19 mouse cellular contexts compared by ENCODE assay signal in genomic region chr10:127736916-127737315, GRCm38 (mm10). TPM values are rescaled to one million over a fixed set of nuclear protein-coding genes. Genes with fewer than 3 reads are reported as not detected.
DNase-seq lines count a peak whose midpoint lies in the region; ATAC-seq and TF ChIP-seq lines count a peak whose summit lies in the region.
"Had no signal": no experiment of that assay in that cellular context is flagged by ENCODE, and none has a peak within 500 bp of the region (broad histone marks: within the 10 kb centered on the region; RNA-seq: fewer than 3 reads in every experiment).

No protein-coding gene starts in this region.

- no peak overlapping the region for H3K4me3 ChIP-seq in intestine, embryonic 16.5 days (ENCODE audit: low read length)
- no peak overlapping the region for H3K4me3 ChIP-seq in intestine, embryonic 15.5 days (replicated peaks)
- no peak overlapping the region for H3K4me3 ChIP-seq in liver, embryonic 14.5 days (ENCODE audit: insufficient read depth in 1 of 2, low read depth in 2 of 2, low read length in 2 of 2)
- H3K4me3 ChIP-seq in forebrain, embryonic 11.5 days (ENCODE audit: low read depth, low read length): no peak overlapping the region
- H3K4me3 ChIP-seq: forebrain, embryonic 12.5 days; heart, adult 2 months; limb, embryonic 10.5 days had no signal

- no peak for TF ChIP-seq EP300 in liver, embryonic 14.5 days (IDR thresholded peaks at IDR 0.05; ENCODE audit: low read depth)

- H3K4me1 ChIP-seq in intestine, embryonic 16.5 days (ENCODE audit: control insufficient read depth, insufficient read depth, low read length): peaks cover 16% of the 10 kb centered on the region
- 0 out of 2 replicates have a peak, but pooled peaks cover 5% of the 10 kb centered on the region for H3K4me1 ChIP-seq in intestine, embryonic 15.5 days (replicated peaks)
- peaks cover 40 to 48% of the 10 kb centered on the region in 2 experiments for H3K4me1 ChIP-seq in liver, embryonic 14.5 days (replicated peaks; ENCODE audit: control insufficient read depth in 2 of 2, insufficient read depth in 2 of 2, low read length in 1 of 2)
- no peaks in the 10 kb centered on the region for H3K4me1 ChIP-seq in forebrain, embryonic 11.5 days (replicated peaks; ENCODE audit: control insufficient read depth, insufficient read depth, low read length)

- H3K27ac ChIP-seq in intestine, embryonic 16.5 days (ENCODE audit: low read length): 0 out of 2 replicates have a peak overlapping the region, but pooled peaks have one; percentile 7
- no peak overlapping the region for H3K27ac ChIP-seq in intestine, embryonic 15.5 days
- H3K27ac ChIP-seq in liver, embryonic 14.5 days: peak overlapping the region; percentile 26
- H3K27ac ChIP-seq in forebrain, embryonic 11.5 days (ENCODE audit: low read depth, low read length): no peak overlapping the region
- H3K27ac ChIP-seq: forebrain, embryonic 12.5 days; heart, adult 2 months; limb, embryonic 10.5 days had no signal

- H3K27me3 ChIP-seq in intestine, embryonic 16.5 days (replicated peaks; ENCODE audit: control insufficient read depth, insufficient read depth, low read length): no peaks in the 10 kb centered on the region
- H3K27me3 ChIP-seq in intestine, embryonic 15.5 days (replicated peaks): no peaks in the 10 kb centered on the region
- no peaks in the 10 kb centered on the region for H3K27me3 ChIP-seq in liver, embryonic 14.5 days (ENCODE audit: control insufficient read depth, insufficient read depth, low read length)
- H3K27me3 ChIP-seq in forebrain, embryonic 11.5 days (ENCODE audit: control insufficient read depth, insufficient read depth, low read length): peaks cover 2% of the 10 kb centered on the region; the same call in 1 of the 2 replicates

- peak; percentile 88 for DNase-seq in MEL-GATA-1-ER (ENCODE audit: extremely low read depth, low read depth)
- no peak for DNase-seq in liver, embryonic 14.5 days (ENCODE audit: low read depth in 3 of 3, low spot score in 3 of 3)
- peak; percentile 12 for DNase-seq in naive thymus-derived CD4-positive, alpha-beta T cell, adult 2 months (ENCODE audit: low read depth)
- no peak for DNase-seq in layer of hippocampus, adult 9-10 months (ENCODE audit: low spot score)
- no peak for DNase-seq in forebrain, embryonic 11.5 days (ENCODE audit: low spot score)
- no peak for DNase-seq in kidney, adult 11 months
- DNase-seq: adrenal gland, postnatal 14 days; heart, adult 2 months; heart, postnatal 36 days; kidney, postnatal 36 days; layer of hippocampus, postnatal 36 days; thymus, postnatal 14 days had no signal

- H3K4me2 ChIP-seq in intestine, embryonic 16.5 days (ENCODE audit: low read depth, low read length): no peak overlapping the region
- no peak overlapping the region for H3K4me2 ChIP-seq in intestine, embryonic 15.5 days (replicated peaks)
- no peak overlapping the region for H3K4me2 ChIP-seq in liver, embryonic 14.5 days (ENCODE audit: low read depth)
- no peak overlapping the region for H3K4me2 ChIP-seq in forebrain, embryonic 11.5 days (ENCODE audit: low read depth, low read length, severe bottlenecking)
- H3K4me2 ChIP-seq: forebrain, embryonic 12.5 days had no signal

- H3K9ac ChIP-seq in intestine, embryonic 16.5 days (ENCODE audit: low read depth, low read length): no peak overlapping the region
- no peak overlapping the region for H3K9ac ChIP-seq in intestine, embryonic 15.5 days
- 0 out of 2 replicates have a peak overlapping the region, but pooled peaks have one; percentile 25 for H3K9ac ChIP-seq in liver, embryonic 14.5 days (replicated peaks)
- no peak overlapping the region for H3K9ac ChIP-seq in forebrain, embryonic 11.5 days (ENCODE audit: low read length)
- H3K9ac ChIP-seq: forebrain, embryonic 12.5 days had no signal

- ATAC-seq in intestine, embryonic 16.5 days: no peak
- ATAC-seq in intestine, embryonic 15.5 days: no peak
- no peak for ATAC-seq in liver, embryonic 14.5 days (ENCODE audit: insufficient read depth)
- no peak for ATAC-seq in forebrain, embryonic 11.5 days (replicated peaks; ENCODE audit: low FRiP score)
- ATAC-seq: inflammation-experienced regulatory T-cells, adult 6 months had no signal

- H3K36me3 ChIP-seq in intestine, embryonic 16.5 days (ENCODE audit: control insufficient read depth, insufficient read depth, low read length): peaks cover 6% of the 10 kb centered on the region
- H3K36me3 ChIP-seq in intestine, embryonic 15.5 days: peaks cover 6% of the 10 kb centered on the region
- H3K36me3 ChIP-seq in liver, embryonic 14.5 days (replicated peaks; ENCODE audit: control insufficient read depth, insufficient read depth, low read depth): peaks cover 4% of the 10 kb centered on the region
- peaks cover 2% of the 10 kb centered on the region; the same call in 1 of the 2 replicates for H3K36me3 ChIP-seq in forebrain, embryonic 11.5 days (ENCODE audit: control insufficient read depth, insufficient read depth, low read length)

- WGBS in intestine, embryonic 16.5 days: 72% methylated on average over 4 of the region's 4 CpGs
- 70% methylated on average over 4 of the region's 4 CpGs for WGBS in intestine, embryonic 15.5 days
- 33% methylated on average over 4 of the region's 4 CpGs for WGBS in liver, embryonic 14.5 days (ENCODE audit: insufficient replicate concordance)
- 82% methylated on average over 4 of the region's 4 CpGs for WGBS in forebrain, embryonic 11.5 days

- no peak for TF ChIP-seq CTCF in liver, embryonic 14.5 days (IDR thresholded peaks at IDR 0.05; ENCODE audit: low read depth)

- H3K9me3 ChIP-seq in intestine, embryonic 16.5 days (ENCODE audit: control insufficient read depth, low read length): no peaks in the 10 kb centered on the region
- no peaks in the 10 kb centered on the region for H3K9me3 ChIP-seq in intestine, embryonic 15.5 days
- no peaks in the 10 kb centered on the region for H3K9me3 ChIP-seq in liver, embryonic 14.5 days (ENCODE audit: control insufficient read depth, low read length)
- no peaks in the 10 kb centered on the region for H3K9me3 ChIP-seq in forebrain, embryonic 11.5 days (ENCODE audit: control insufficient read depth, low read length)
- H3K9me3 ChIP-seq: forebrain, embryonic 12.5 days; limb, embryonic 10.5 days had no signal

RNA-seq across cellular contexts. Expression of gene Zbtb39, which starts 2.4 kb away (rescaled TPM):
- polyA plus RNA-seq in intestine, embryonic 16.5 days (2015; fragmentation: Nextera tagmentation; extraction: Ambion mirVana): 1.6 TPM in 2 replicates
- polyA plus RNA-seq in intestine, embryonic 15.5 days (2015; fragmentation: Nextera tagmentation; extraction: Ambion mirVana): 2.6 and 2.7 TPM in 2 replicates
- 1.9 and 2.1 TPM in 2 replicates for polyA plus RNA-seq in liver, embryonic 14.5 days (2012; rRNA removed)
- polyA plus RNA-seq in liver, embryonic 14.5 days (2014; fragmentation: Nextera tagmentation; extraction: Ambion mirVana): 0.72 and 0.83 TPM in 2 replicates
- 7.3 and 7.6 TPM in 2 replicates for polyA plus RNA-seq in forebrain, embryonic 11.5 days (2014; fragmentation: Nextera tagmentation; extraction: Ambion mirVana)

RNA-seq across cellular contexts. Expression of gene Tac2, which starts 12.6 kb away (rescaled TPM):
- polyA plus RNA-seq in intestine, embryonic 16.5 days (2015; fragmentation: Nextera tagmentation; extraction: Ambion mirVana): 1.3 and 2.2 TPM in 2 replicates
- 2.3 and 4.1 TPM in 2 replicates for polyA plus RNA-seq in intestine, embryonic 15.5 days (2015; fragmentation: Nextera tagmentation; extraction: Ambion mirVana)
- 20.7 and 27.9 TPM in 2 replicates for polyA plus RNA-seq in liver, embryonic 14.5 days (2012; rRNA removed)
- 26.8 and 31.3 TPM in 2 replicates for polyA plus RNA-seq in liver, embryonic 14.5 days (2014; fragmentation: Nextera tagmentation; extraction: Ambion mirVana)
- not detected in 2 replicates for polyA plus RNA-seq in forebrain, embryonic 11.5 days (2014; fragmentation: Nextera tagmentation; extraction: Ambion mirVana)
- polyA plus RNA-seq: embryonic facial prominence, embryonic 14.5 days; forebrain, embryonic 12.5 days; heart, adult 2 months; inflammation-experienced regulatory T-cells, adult 6 months had no signal

RNA-seq across cellular contexts. Expression of gene Gpr182, which starts 14.6 kb away (rescaled TPM):
- polyA plus RNA-seq in intestine, embryonic 16.5 days (2015; fragmentation: Nextera tagmentation; extraction: Ambion mirVana): 2.1 and 2.2 TPM in 2 replicates
- 1.8 and 2.0 TPM in 2 replicates for polyA plus RNA-seq in intestine, embryonic 15.5 days (2015; fragmentation: Nextera tagmentation; extraction: Ambion mirVana)
- 9.1 and 11.5 TPM in 2 replicates for polyA plus RNA-seq in liver, embryonic 14.5 days (2012; rRNA removed)
- 3.7 and 4.3 TPM in 2 replicates for polyA plus RNA-seq in liver, embryonic 14.5 days (2014; fragmentation: Nextera tagmentation; extraction: Ambion mirVana)
- polyA plus RNA-seq in forebrain, embryonic 11.5 days (2014; fragmentation: Nextera tagmentation; extraction: Ambion mirVana): 0.43 and 0.45 TPM in 2 replicates

RNA-seq across cellular contexts. Expression of gene Rdh1, which starts 22.6 kb away (rescaled TPM):
- polyA plus RNA-seq in intestine, embryonic 16.5 days (2015; fragmentation: Nextera tagmentation; extraction: Ambion mirVana): 0.05 TPM in 2 replicates
- 0.04 TPM in 1 of 2 replicates, not detected in the other for polyA plus RNA-seq in intestine, embryonic 15.5 days (2015; fragmentation: Nextera tagmentation; extraction: Ambion mirVana)
- polyA plus RNA-seq in liver, embryonic 14.5 days (2012; rRNA removed): 0.15 and 0.18 TPM in 2 replicates
- polyA plus RNA-seq in liver, embryonic 14.5 days (2014; fragmentation: Nextera tagmentation; extraction: Ambion mirVana): 0.09 and 0.17 TPM in 2 replicates
- not detected in 2 replicates for polyA plus RNA-seq in forebrain, embryonic 11.5 days (2014; fragmentation: Nextera tagmentation; extraction: Ambion mirVana)
- polyA plus RNA-seq: forebrain, embryonic 12.5 days; limb, embryonic 10.5 days; stomach, embryonic 14.5 days had no signal

RNA-seq across cellular contexts. Expression of gene Rdh16f1, which starts 22.7 kb away (rescaled TPM):
- polyA plus RNA-seq in intestine, embryonic 16.5 days (2015; fragmentation: Nextera tagmentation; extraction: Ambion mirVana): 0.17 TPM in 1 of 2 replicates, not detected in the other
- polyA plus RNA-seq in intestine, embryonic 15.5 days (2015; fragmentation: Nextera tagmentation; extraction: Ambion mirVana): 0.19 TPM in 1 of 2 replicates, not detected in the other
- polyA plus RNA-seq in liver, embryonic 14.5 days (2012; rRNA removed): 0.03 and 0.06 TPM in 2 replicates
- polyA plus RNA-seq in liver, embryonic 14.5 days (2014; fragmentation: Nextera tagmentation; extraction: Ambion mirVana): 0.11 TPM in 1 of 2 replicates, not detected in the other
- not detected in 2 replicates for polyA plus RNA-seq in forebrain, embryonic 11.5 days (2014; fragmentation: Nextera tagmentation; extraction: Ambion mirVana)
- polyA plus RNA-seq: embryonic facial prominence, embryonic 14.5 days; forebrain, embryonic 12.5 days; heart, adult 2 months; limb, embryonic 10.5 days; stomach, embryonic 14.5 days had no signal

Comparison
In these comparisons a context has a peak if more than half of its experiments do, and no peak if none do; other contexts are left out.
1. H3K27ac ChIP-seq: peak in intestine, embryonic 16.5 days (single experiment) and liver, embryonic 14.5 days (single experiment); none in intestine, embryonic 15.5 days (single experiment) and forebrain, embryonic 11.5 days (single experiment).
2. DNase-seq: peak in MEL-GATA-1-ER (single experiment) and naive thymus-derived CD4-positive, alpha-beta T cell, adult 2 months (single experiment); none in liver, embryonic 14.5 days (0 of 3), layer of hippocampus, adult 9-10 months (single experiment), forebrain, embryonic 11.5 days (single experiment) and kidney, adult 11 months (single experiment).